Mouse (Mus musculus): ENCODE measurements around the gene Tiparp. TPM values are rescaled to one million over a fixed set of nuclear protein-coding genes. Genes with fewer than 3 reads are reported as not detected.

The Tiparp gene
- polyA plus RNA-seq, 2 experiments from 2014 or later, result 5.5 to 9.2 TPM

- peak; percentile 3 for ATAC-seq
These were observed 1.4 kb downstream of the Tiparp start for GRCm38 (mm10) chr3:65529471-65530215.

GRCm38 (mm10) chr3:65533014-65533413 lies 4.8 kb downstream of the Tiparp start:
- ATAC-seq, result no peak

GRCm38 (mm10) chr3:65533598-65533997 lies 5.4 kb downstream of the Tiparp start:
- no peak for ATAC-seq

- ATAC-seq, result no peak
These were observed 6.3 kb downstream of the Tiparp start for GRCm38 (mm10) chr3:65534488-65534887.

GRCm38 (mm10) chr3:65535087-65535761 lies 7.0 kb downstream of the Tiparp start:
- ATAC-seq, result no peak

- ATAC-seq, result peak; percentile 38
These were observed 9.1 kb downstream of the Tiparp start for GRCm38 (mm10) chr3:65537288-65537687.

- no peak for ATAC-seq
These were observed 12.8 kb downstream of the Tiparp start for GRCm38 (mm10) chr3:65540906-65541551.

- no peak for ATAC-seq
These were observed 13.3 kb downstream of the Tiparp start for GRCm38 (mm10) chr3:65541552-65541935.

- ATAC-seq, result no peak
These were observed 21.6 kb downstream of the Tiparp start for GRCm38 (mm10) chr3:65549785-65550184.

- no peak for ATAC-seq
These were observed 22.9 kb downstream of the Tiparp start for GRCm38 (mm10) chr3:65551065-65551464.

- ATAC-seq, result no peak
These were observed 26.4 kb downstream of the Tiparp start for GRCm38 (mm10) chr3:65554633-65555032.

GRCm38 (mm10) chr3:65558679-65559078 lies 30.5 kb downstream of the Tiparp start:
- ATAC-seq, result no peak

GRCm38 (mm10) chr3:65562212-65562611 lies 34.0 kb downstream of the Tiparp start:
- no peak for ATAC-seq

GRCm38 (mm10) chr3:65562694-65563093 lies 34.5 kb downstream of the Tiparp start:
- ATAC-seq, result no peak

- no peak for ATAC-seq
These were observed 35.9 kb downstream of the Tiparp start for GRCm38 (mm10) chr3:65563926-65564624.

- no peak for ATAC-seq
These were observed 37.6 kb downstream of the Tiparp start for GRCm38 (mm10) chr3:65565632-65566300.

- no peak for ATAC-seq
These were observed 41.7 kb downstream of the Tiparp start for GRCm38 (mm10) chr3:65569941-65570340.

GRCm38 (mm10) chr3:65573516-65573915 lies 45.3 kb downstream of the Tiparp start:
- no peak for ATAC-seq

- no peak for ATAC-seq
These were observed 49.4 kb downstream of the Tiparp start for GRCm38 (mm10) chr3:65577602-65578001.

GRCm38 (mm10) chr3:65579260-65579921 lies 51.2 kb downstream of the Tiparp start:
- ATAC-seq, result no peak

- ATAC-seq, result no peak
These were observed 53.4 kb downstream of the Tiparp start for GRCm38 (mm10) chr3:65581596-65581995.

GRCm38 (mm10) chr3:65584329-65584728 lies 56.1 kb downstream of the Tiparp start:
- no peak for ATAC-seq

All from activated CD4-positive, CD25-positive, alpha-beta regulatory T cell, adult 4 months (primary cell).